Mouse (Mus musculus) forebrain, embryonic 11.5 days (tissue): ENCODE measurements at regions not wholly inside any gene's neighbourhood (a gene's known extent, or its start where the extent isn't known, plus 50 kb on each side); places are given as distances from the start of the nearest gene placed in this dataset.

ENCODE experiments used
- ATAC-seq: fragments of 200-750 bp; cut with Nextera tagmentation; replicated peaks from 2 replicates; pipeline ENCODE4 v1.8.0; 2017; ENCODE audit warnings: moderate TSS enrichment; ENCODE audit not compliant: low FRiP score
- DNase-seq: peaks from one replicate; pipeline ENCODE4 v3.0.0-alpha.2; 2017; ENCODE audit warnings: low spot score
- H3K27ac ChIP-seq: fragments of 300-500 bp; sonication (generic); 2 replicates; pipeline ENCODE4 v1.5.1; 2014; ENCODE audit warnings: low read depth, low read length
- H3K27me3 ChIP-seq: fragments of 300-500 bp; sonication (generic); 2 replicates; pipeline ENCODE4 v1.6.1; 2014; ENCODE audit warnings: mild to moderate bottlenecking, low read length, mixed read lengths; ENCODE audit not compliant: control insufficient read depth, insufficient read depth
- H3K36me3 ChIP-seq: fragments of 300-500 bp; sonication (generic); 2 replicates; pipeline ENCODE4 v1.6.1; 2014; ENCODE audit warnings: mild to moderate bottlenecking, low read length, moderate library complexity, mixed read lengths; ENCODE audit not compliant: control insufficient read depth, insufficient read depth
- H3K4me1 ChIP-seq: fragments of 300-500 bp; sonication (generic); replicated peaks from 2 replicates; pipeline ENCODE4 v1.6.1; 2014; ENCODE audit warnings: low read length, mixed read lengths; ENCODE audit not compliant: control insufficient read depth, insufficient read depth
- H3K4me2 ChIP-seq: fragments of 300-500 bp; sonication (generic); 2 replicates; pipeline ENCODE4 v1.6.1; 2014; ENCODE audit warnings: low read depth, mild to moderate bottlenecking, low read length, moderate library complexity, mixed read lengths; ENCODE audit not compliant: severe bottlenecking
- H3K4me3 ChIP-seq: fragments of 300-500 bp; sonication (generic); 2 replicates; pipeline ENCODE4 v1.5.1; 2014; ENCODE audit warnings: low read depth, low read length
- H3K9ac ChIP-seq: fragments of 300-500 bp; sonication (generic); 2 replicates; pipeline ENCODE4 v1.6.1; 2014; ENCODE audit warnings: low read length
- H3K9me3 ChIP-seq: fragments of 300-500 bp; sonication (generic); 2 replicates; pipeline ENCODE4 v1.6.1; 2016; ENCODE audit warnings: low read length, mixed read lengths; ENCODE audit not compliant: control insufficient read depth
- WGBS: fragments of 180-500 bp; shearing (Covaris S2); extraction: QIAGEN DNeasy Blood & Tissue Kit; methylation state at CpG from one replicate; pipeline ENCODE4 v1.1.7; 2014; 5-methylcytosine and 5-hydroxymethylcytosine counted together

GRCm38 (mm10) chr8:95988616-95989380, 100.5 kb upstream of the Got2 start:
- H3K4me2 ChIP-seq = no peak overlapping the region
- H3K9me3 ChIP-seq = no peaks in the 10 kb centered on the region
- H3K4me1 ChIP-seq = peaks cover 4% of the 10 kb centered on the region; the same call in 1 of the 2 replicates
- no peak overlapping the region for H3K27ac ChIP-seq
- H3K4me3 ChIP-seq = no peak overlapping the region
- no peaks in the 10 kb centered on the region for H3K36me3 ChIP-seq
- 83% methylated on average over 4 of the region's 4 CpGs for WGBS
- DNase-seq (no peak), ATAC-seq (no peak)
- no peaks in the 10 kb centered on the region for H3K27me3 ChIP-seq
- no peak overlapping the region for H3K9ac ChIP-seq

GRCm38 (mm10) chr8:95987011-95987440, 98.7 kb upstream of the Got2 start:
- whole genome bisulfite sequencing = 10% methylated on average over 10 of the region's 10 CpGs
- Histone ChIP-seq H3K9ac (peak overlapping the region; percentile 44), H3K27me3 (no peaks in the 10 kb centered on the region), H3K36me3 (no peaks in the 10 kb centered on the region), H3K27ac (no peak overlapping the region), H3K4me1 (peaks cover 4% of the 10 kb centered on the region; the same call in 1 of the 2 replicates), H3K4me3 (peak overlapping the region; percentile 15; the same call in 1 of the 2 replicates), H3K4me2 (peak overlapping the region; percentile 57), H3K9me3 (no peaks in the 10 kb centered on the region)
- ATAC-seq (peak; percentile 60), DNase-seq (peak; percentile 63)

DNA sequence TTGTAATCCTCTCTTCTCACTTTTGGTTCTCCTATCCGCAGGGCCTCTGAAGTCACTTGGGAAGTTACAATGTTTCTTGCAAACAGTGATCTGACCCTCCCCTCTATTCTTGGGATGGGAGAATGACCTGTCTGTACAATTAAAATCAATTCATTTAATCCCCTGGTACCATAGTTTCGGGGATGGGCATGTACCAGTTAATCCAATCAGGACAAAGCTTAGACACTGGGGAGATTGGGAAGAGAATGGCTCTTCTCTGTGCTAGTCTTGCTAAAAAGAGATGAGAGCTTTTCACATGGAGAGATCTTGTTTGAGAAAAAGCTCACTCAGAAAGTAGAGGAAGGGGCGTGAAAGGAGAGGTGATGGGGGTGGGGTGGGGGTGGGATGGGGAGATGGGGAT, 98.1 kb upstream of the Got2 start:
- Histone ChIP-seq H3K36me3 (no peaks in the 10 kb centered on the region), H3K4me2 (peak overlapping the region; percentile 57; the same call in 1 of the 2 replicates), H3K27ac (no peak overlapping the region), H3K9ac (no peak overlapping the region), H3K4me1 (peaks cover 4% of the 10 kb centered on the region; the same call in 1 of the 2 replicates), H3K4me3 (no peak overlapping the region), H3K9me3 (no peaks in the 10 kb centered on the region), H3K27me3 (no peaks in the 10 kb centered on the region)
- WGBS = 37% methylated on average over 3 of the region's 3 CpGs
- no peak for ATAC-seq
- DNase-seq = no peak

GRCm38 (mm10) chr8:95983690-95984089, 95.3 kb upstream of the Got2 start:
- H3K27ac ChIP-seq = no peak overlapping the region
- H3K9me3 ChIP-seq = no peaks in the 10 kb centered on the region
- H3K36me3 ChIP-seq = no peaks in the 10 kb centered on the region
- DNase-seq (no peak), ATAC-seq (no peak)
- 87% methylated on average over 2 of the region's 2 CpGs for WGBS
- H3K4me2 ChIP-seq = no peak overlapping the region
- no peak overlapping the region for H3K4me3 ChIP-seq
- no peaks in the 10 kb centered on the region for H3K27me3 ChIP-seq
- peaks cover 4% of the 10 kb centered on the region; the same call in 1 of the 2 replicates for H3K4me1 ChIP-seq
- H3K9ac ChIP-seq = no peak overlapping the region

DNA sequence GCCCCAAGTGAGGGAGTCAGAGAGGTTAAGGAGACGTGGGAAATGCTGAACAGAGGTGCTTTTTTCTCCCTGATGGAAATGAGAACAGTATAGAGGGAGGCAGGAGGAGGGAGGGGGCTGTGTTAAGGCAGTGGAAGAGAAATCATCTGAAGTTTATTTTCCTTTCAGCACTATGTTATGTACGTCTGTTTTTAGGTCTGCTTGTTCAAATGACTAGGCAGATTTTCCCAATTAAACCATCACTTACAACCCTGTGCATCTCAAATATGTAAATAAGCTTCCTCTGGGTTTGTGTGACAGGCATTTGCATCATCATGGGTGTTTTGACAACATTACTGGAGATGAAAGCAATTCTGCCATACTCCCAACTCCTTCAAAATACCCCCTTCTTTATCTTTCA, 92.1 kb upstream of the Got2 start:
- Histone ChIP-seq H3K27ac (no peak overlapping the region), H3K36me3 (no peaks in the 10 kb centered on the region), H3K9me3 (no peaks in the 10 kb centered on the region), H3K4me1 (no peaks in the 10 kb centered on the region), H3K27me3 (no peaks in the 10 kb centered on the region), H3K4me2 (no peak overlapping the region), H3K4me3 (no peak overlapping the region), H3K9ac (no peak overlapping the region)
- 0 out of 2 replicates have a peak, but pooled peaks have one; percentile 33 for ATAC-seq
- DNase-seq = no peak
- WGBS = 28% methylated on average over 2 of the region's 2 CpGs

DNA sequence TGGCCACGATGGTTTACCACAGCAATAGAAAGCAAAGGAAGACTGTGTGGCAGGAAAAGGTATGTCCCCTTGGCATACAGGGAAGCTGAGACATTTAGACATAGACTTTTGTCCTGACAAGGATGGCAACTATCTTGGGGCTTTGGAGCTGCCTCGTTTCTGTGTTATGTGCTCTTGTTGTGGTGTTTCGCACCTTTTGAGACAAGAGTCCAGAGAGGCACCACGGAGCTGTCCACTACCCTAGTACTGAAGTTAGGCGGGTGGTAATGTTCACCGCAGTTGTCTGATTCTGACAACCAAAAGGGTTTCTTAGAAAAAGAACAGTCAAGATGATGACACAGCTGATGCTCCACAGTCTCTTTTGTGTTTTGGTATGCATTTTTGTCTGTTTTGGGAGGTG, 90.9 kb upstream of the Got2 start:
- H3K9ac ChIP-seq = no peak overlapping the region
- H3K4me2 ChIP-seq = no peak overlapping the region
- no peak overlapping the region for H3K4me3 ChIP-seq
- no peaks in the 10 kb centered on the region for H3K9me3 ChIP-seq
- WGBS = 58% methylated on average over 6 of the region's 6 CpGs
- no peaks in the 10 kb centered on the region for H3K27me3 ChIP-seq
- no peak overlapping the region for H3K27ac ChIP-seq
- no peaks in the 10 kb centered on the region for H3K4me1 ChIP-seq
- no peaks in the 10 kb centered on the region for H3K36me3 ChIP-seq
- no peak for ATAC-seq
- DNase-seq = peak; percentile 58

DNA sequence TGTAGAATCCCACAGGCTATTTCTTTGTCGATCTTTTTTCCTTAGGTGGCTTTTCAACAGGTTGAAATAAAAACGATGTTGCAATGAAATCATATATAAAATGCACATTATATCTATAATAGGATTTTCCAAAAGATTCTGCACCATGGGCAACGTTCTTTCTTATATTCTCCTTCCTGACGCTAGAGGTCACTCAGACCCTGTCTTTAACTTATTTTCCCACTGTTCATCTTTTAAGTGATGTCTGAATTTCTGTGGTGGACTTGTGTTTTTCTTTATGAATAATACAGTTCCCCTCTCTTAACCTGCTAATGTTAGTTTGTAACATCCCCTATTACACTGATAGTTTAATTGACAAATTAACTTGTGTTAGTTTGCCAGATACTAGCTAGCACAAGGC, 86.5 kb upstream of the Got2 start:
- DNase-seq (no peak), ATAC-seq (no peak)
- H3K4me2 ChIP-seq = no peak overlapping the region
- H3K9me3 ChIP-seq = no peaks in the 10 kb centered on the region
- H3K27me3 ChIP-seq = no peaks in the 10 kb centered on the region
- no peak overlapping the region for H3K4me3 ChIP-seq
- H3K36me3 ChIP-seq = no peaks in the 10 kb centered on the region
- H3K27ac ChIP-seq = no peak overlapping the region
- 15% methylated on average over 4 of the region's 4 CpGs for WGBS
- H3K4me1 ChIP-seq = no peaks in the 10 kb centered on the region
- H3K9ac ChIP-seq = no peak overlapping the region

- DNase-seq = no peak
- no peak overlapping the region for H3K4me2 ChIP-seq
- ATAC-seq = no peak
- H3K27ac ChIP-seq = no peak overlapping the region
- no peak overlapping the region for H3K9ac ChIP-seq
- WGBS = 61% methylated on average over 5 of the region's 5 CpGs
- H3K4me1 ChIP-seq = no peaks in the 10 kb centered on the region
- no peaks in the 10 kb centered on the region for H3K27me3 ChIP-seq
- no peaks in the 10 kb centered on the region for H3K36me3 ChIP-seq
- H3K4me3 ChIP-seq = no peak overlapping the region
- H3K9me3 ChIP-seq = no peaks in the 10 kb centered on the region
These were observed 85.9 kb upstream of the Got2 start for GRCm38 (mm10) chr8:95974231-95974630.

- 48% methylated on average over 4 of the region's 4 CpGs for WGBS
- Histone ChIP-seq H3K4me3 (no peak overlapping the region), H3K36me3 (no peaks in the 10 kb centered on the region), H3K9ac (no peak overlapping the region), H3K9me3 (no peaks in the 10 kb centered on the region), H3K27ac (no peak overlapping the region), H3K4me1 (no peaks in the 10 kb centered on the region), H3K27me3 (no peaks in the 10 kb centered on the region), H3K4me2 (no peak overlapping the region)
- DNase-seq (no peak), ATAC-seq (no peak)
These were observed 85.2 kb upstream of the Got2 start for GRCm38 (mm10) chr8:95973571-95973970.
